Mouse (Mus musculus) G1E (cell line): Measurements from ENCODE around the gene Aim2.

Experiments
- CTCF ChIP-seq: IDR thresholded peaks from 2 replicates; pipeline ENCODE4 v1.5.1; 2012; ENCODE audit warnings: low read depth, low read length, inconsistent platforms, mixed read lengths
- GATA1 ChIP-seq: IDR thresholded peaks from 2 replicates; pipeline ENCODE4 v1.6.1; 2012; ENCODE audit warnings: borderline replicate concordance, low read length, inconsistent platforms, mixed read lengths
- POLR2AphosphoS5 ChIP-seq: IDR thresholded peaks from 2 replicates; pipeline ENCODE4 v1.6.1; 2012; ENCODE audit warnings: low read depth, low read length, inconsistent platforms; ENCODE audit not compliant: insufficient replicate concordance
- TAL1 ChIP-seq: conservative IDR thresholded peaks from 2 replicates; pipeline ENCODE4 v1.6.1; 2012; ENCODE audit warnings: low read depth, low read length, inconsistent platforms, mixed read lengths

DNA sequence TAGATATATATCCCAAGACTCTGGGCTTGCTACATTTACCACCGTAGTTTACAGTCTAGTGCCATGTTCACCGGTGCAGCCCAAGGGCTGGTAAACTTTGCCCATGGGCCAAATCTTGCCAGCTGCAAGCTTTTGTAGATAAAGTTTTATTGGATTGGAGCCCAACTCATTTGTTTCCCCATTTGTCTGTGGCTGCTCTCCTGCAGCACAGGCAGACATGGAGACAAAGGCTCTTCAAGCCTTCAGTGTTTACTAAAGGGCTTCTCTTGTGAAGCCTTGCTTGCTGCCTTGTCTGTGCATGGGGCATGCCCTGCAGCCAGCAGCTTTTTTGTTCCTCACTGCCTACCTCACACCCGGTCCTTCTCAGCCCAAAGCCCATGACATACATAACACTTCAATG lies 6.7 kb upstream of the Aim2 start:
- TF ChIP-seq CTCF (no peak), POLR2AphosphoS5 (no peak), GATA1 (no peak), TAL1 (no peak)
